Mouse (Mus musculus) v-Abl transformed pro-B cells (cell line): ENCODE measurements around the gene Focad.

Experiments
- in situ Hi-C, 2 experiments: fragments of 400-800 bp; cut with MboI; formaldehyde crosslinking; loops; one replicate each; pipeline ENCODE4 v1.15.1; 2025; ENCODE audit not compliant: unreplicated experiment in 2 of 2

The Focad gene

DNA sequence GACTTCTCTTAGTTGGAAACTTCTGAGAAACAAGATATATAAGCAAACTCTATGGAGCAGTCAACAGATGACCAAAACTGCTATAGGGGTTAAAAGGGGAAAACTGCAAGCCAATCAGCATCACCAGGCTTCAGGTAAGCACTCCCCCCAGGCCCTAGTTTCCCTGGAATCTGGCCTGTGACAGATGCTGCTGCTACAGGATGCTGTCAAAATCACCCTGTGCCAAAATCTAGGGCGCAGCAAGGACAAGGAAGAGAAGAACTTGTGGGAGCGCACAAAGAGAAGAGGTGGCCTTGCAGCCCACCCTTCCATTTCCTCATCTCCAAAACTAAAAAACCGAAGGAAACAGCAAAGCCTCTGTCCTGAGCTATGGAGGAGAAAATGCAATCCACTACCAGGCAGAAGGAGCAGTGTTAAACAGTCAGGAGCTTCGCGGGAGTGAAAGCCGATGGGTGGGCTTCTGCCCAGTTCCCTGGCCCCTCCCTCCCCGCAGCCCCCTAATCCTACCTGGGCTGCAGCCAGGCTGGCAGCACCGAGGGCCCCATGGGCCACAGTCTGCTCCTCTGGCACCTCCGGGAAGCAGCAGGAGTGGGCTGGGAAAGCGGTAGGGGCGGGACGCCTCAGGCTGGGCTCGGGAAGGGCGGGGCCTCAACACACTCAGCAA, 344.0 kb downstream of the Focad start, which contains the start of gene Hacd4:
Gene Hacd4, minus strand, starts transcription at position 603 of the 664 bp plus-strand sequence.
- in situ Hi-C loops, result no loop called here

DNA sequence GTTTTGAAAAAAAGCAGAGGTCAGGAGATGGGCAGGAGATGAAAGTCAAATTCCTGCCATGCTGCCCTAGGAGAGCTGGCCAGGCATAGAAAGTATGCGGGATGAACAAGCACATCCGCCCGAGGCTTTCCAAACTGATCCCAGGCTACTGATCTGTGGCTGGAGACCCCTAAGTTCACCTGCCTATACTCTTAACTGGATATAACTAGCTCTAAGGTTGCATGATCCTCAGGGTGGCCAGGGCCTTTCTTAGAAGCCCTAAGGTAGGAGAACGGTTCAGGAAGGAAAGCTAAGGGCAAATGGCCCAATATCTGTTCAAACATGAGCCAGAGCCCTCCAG, 344.5 kb downstream of the Focad start:
- in situ Hi-C loops, result no loop called here

DNA sequence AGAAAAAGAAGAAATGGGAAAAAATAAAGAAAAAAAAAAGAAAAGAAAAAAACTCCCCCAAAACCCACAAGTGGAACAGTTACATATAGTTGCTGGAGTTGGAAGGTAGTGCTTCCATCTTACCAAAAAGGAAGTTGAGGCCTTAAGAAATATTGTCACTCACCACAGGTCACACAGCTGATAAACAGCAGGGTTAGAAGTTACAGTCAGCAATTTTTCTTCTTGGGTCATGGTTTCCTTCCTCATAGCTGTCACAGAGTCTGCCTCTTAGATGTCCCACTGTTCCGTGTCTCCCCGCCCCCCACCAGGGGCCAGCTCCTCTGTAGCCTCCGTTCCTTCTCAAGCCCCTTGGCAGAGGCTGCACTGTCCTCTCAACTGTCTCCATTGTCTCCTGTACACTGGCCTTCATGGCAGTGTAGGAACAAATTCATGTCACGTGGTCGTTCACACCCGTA, 345.3 kb downstream of the Focad start:
- in situ Hi-C loops, result no loop called here

DNA sequence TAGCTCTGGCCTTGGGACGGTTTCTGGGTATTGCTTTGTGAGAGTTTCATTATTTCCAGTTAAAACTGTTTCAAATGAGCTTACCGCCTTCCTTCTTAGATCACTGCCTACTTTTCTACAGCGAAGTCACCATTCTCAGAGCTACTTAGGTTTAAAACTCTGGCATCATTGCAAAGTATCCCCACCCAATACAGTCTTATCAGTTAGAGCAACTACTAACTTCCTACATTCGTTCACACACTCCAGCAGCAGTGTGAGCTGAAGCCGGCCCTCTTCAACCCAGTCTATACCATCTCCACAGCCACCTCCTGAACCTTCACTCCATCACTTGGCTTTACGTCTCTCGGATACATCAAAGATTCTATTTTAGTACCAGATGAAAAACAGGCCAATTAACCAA, 346.4 kb downstream of the Focad start:
- in situ Hi-C loops, result no loop called here

DNA sequence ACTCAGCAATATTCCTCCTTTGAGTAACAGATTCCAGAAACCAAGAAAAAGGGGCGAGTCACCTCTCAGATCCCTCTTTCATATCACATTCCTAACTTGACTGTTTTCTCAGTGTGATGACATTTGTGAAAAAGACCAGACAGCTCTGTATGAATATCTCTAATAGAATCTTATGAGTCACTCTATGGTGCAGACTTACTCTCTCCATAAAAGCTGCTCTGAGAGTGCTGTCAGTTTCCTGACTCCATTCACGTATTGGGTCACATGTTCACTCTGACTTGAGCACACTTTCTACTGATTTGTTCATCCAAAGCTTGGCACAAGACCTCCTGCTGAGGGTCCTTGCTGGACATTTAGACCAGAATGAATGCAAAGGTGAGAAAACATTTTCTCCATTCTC, 354.5 kb downstream of the Focad start:
- in situ Hi-C loops, result no loop called here

DNA sequence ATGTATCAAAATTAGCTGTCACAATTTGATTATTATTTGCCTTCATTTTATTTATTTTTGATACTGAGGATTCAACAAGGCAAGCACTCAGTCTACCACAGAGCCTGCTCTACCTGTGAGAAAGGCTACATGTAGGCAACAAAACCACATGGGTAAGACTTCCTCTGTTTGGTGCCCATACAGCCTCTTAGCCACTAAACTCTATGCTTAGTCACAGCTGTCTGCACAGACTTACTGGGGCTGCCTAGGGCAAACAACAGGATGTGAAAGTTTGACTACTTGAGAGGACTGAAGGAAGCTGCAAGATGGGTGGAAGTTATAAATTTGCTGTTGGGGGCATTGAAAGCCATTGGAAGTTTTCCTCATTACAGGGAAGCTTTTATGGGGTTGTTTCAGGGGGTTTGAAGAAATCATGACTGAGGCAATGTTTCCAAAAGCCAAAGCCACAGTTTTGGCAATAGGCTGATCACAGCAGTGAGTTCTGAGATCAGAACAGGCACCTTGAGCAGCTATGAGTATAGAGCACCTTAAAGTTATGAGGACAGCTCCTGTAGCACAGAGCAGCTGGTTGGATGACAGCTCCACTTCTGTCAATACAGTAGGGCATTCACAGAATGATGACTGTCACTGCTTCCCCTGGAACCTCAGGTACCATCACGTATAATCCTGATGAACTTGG, 355.8 kb downstream of the Focad start:
- in situ Hi-C loops, result no loop called here

DNA sequence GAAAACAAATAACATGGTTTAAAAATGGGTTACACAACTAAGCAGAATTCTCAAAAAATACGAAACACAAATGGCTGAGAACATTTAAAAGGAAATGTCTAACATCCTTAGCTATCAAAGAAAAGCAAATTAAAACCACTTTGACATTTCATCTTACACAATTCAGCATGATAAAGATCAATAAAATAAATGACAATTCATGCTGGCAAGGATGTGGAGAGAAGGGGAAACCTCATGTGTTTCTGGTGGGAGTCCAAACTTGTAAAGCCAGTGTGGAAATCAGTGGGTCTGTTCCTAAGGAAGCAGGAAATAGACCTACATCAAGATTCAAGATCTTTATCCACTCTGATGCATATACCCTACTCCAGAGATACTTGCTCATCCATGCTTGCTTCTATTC, 363.7 kb downstream of the Focad start:
- in situ Hi-C loops, result no loop called here

DNA sequence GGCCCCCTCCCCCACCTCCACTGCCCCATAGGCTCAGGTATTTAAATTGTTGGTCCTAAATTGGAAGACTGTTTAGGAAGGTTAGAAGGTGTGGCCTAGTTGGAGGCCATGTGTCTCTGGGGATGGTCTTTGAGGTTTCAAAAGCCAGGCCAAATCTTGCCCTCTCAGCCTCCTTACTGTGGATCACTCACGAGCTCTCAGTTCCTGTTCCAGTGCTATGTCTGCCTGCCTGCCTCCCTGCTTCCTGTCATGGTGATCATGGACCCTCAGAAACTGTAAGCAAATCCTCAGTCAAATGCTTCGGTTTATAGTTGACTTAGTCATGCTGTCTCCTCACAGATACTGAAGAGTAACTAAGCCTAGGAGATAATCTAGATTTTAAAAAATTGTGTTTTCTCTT, 364.2 kb downstream of the Focad start:
- in situ Hi-C loops, result no loop called here
